ENCODE assay signal across 26 mouse cellular contexts in genomic region chr12:86274246-86274645, GRCm38 (mm10). TPM values are rescaled to one million over a fixed set of nuclear protein-coding genes. Genes with fewer than 3 reads are reported as not detected.
DNase-seq lines count a peak whose midpoint lies in the region; ATAC-seq and TF ChIP-seq lines count a peak whose summit lies in the region.
"Had no signal": no experiment of that assay in that cellular context is flagged by ENCODE, and none has a peak within 500 bp of the region (broad histone marks: within the 10 kb centered on the region; RNA-seq: fewer than 3 reads in every experiment).

No protein-coding gene starts in this region.

- no peak overlapping the region for H3K9ac ChIP-seq in intestine, postnatal 0 days (ENCODE audit: low read depth, low read length)
- H3K9ac ChIP-seq: forebrain, embryonic 13.5 days; heart, embryonic 15.5 days; hindbrain, embryonic 13.5 days had no signal

- H3K4me2 ChIP-seq in intestine, postnatal 0 days (replicated peaks; ENCODE audit: low read depth), result no peak overlapping the region
- H3K4me2 ChIP-seq: forebrain, embryonic 13.5 days; heart, embryonic 11.5 days; heart, embryonic 15.5 days; hindbrain, embryonic 13.5 days had no signal

- H3K36me3 ChIP-seq in kidney, adult 2 months (ENCODE audit: control insufficient read depth, insufficient read depth, low read length), result no peaks in the 10 kb centered on the region; the same call in none of the 2 replicates
- peaks cover 19% of the 10 kb centered on the region for H3K36me3 ChIP-seq in intestine, postnatal 0 days (ENCODE audit: control insufficient read depth, insufficient read depth)

- H3K4me3 ChIP-seq in kidney, adult 2 months (ENCODE audit: insufficient read depth, low read depth, low read length), result no peak overlapping the region
- H3K4me3 ChIP-seq in intestine, postnatal 0 days (ENCODE audit: low read depth, low read length), result no peak overlapping the region
- H3K4me3 ChIP-seq: forebrain, embryonic 10.5 days; forebrain, embryonic 13.5 days; heart, embryonic 15.5 days; hindbrain, embryonic 10.5 days; hindbrain, embryonic 13.5 days had no signal

- no peaks in the 10 kb centered on the region for H3K4me1 ChIP-seq in kidney, adult 2 months (ENCODE audit: control insufficient read depth, insufficient read depth, low read length)
- H3K4me1 ChIP-seq in intestine, postnatal 0 days (replicated peaks; ENCODE audit: control insufficient read depth, insufficient read depth, low read length), result 0 out of 2 replicates have a peak, but pooled peaks cover 9% of the 10 kb centered on the region

- WGBS in kidney, adult 2 months, result 61% methylated on average over 2 of the region's 2 CpGs
- WGBS in intestine, postnatal 0 days, result 24% methylated on average over 2 of the region's 2 CpGs

- H3K27me3 ChIP-seq in kidney, adult 2 months (replicated peaks; ENCODE audit: control insufficient read depth, insufficient read depth, low read length), result no peaks in the 10 kb centered on the region
- H3K27me3 ChIP-seq in intestine, postnatal 0 days (replicated peaks; ENCODE audit: control insufficient read depth, insufficient read depth, low read length), result no peaks in the 10 kb centered on the region
- H3K27me3 ChIP-seq: CH12.LX; forebrain, embryonic 13.5 days; heart, embryonic 15.5 days; hindbrain, embryonic 13.5 days; Patski had no signal

- peak; percentile 60 for ATAC-seq in intestine, postnatal 0 days
- ATAC-seq: forebrain, embryonic 13.5 days; forebrain, embryonic 16.5 days; hindbrain, embryonic 16.5 days; Patski had no signal

- no peak for DNase-seq in kidney, adult 2 months
- no peak for DNase-seq in kidney, adult 18-20 months
- DNase-seq in brain, embryonic 14.5 days (ENCODE audit: low read depth), result peak; percentile 22
- no peak for DNase-seq in adrenal gland, adult 8-10 months
- no peak for DNase-seq in liver
- DNase-seq: adrenal gland, postnatal 14 days; B cell, adult 2 months; cerebellum, adult 18-20 months; cerebellum, adult 9-10 months; cerebellum, postnatal 14 days; gastrocnemius, postnatal 10 days; gastrocnemius, postnatal 36 days; heart, postnatal 10 days; heart, postnatal 36 days had no signal

- H3K9me3 ChIP-seq in intestine, postnatal 0 days (ENCODE audit: control insufficient read depth), result no peaks in the 10 kb centered on the region
- H3K9me3 ChIP-seq: forebrain, embryonic 10.5 days; forebrain, embryonic 13.5 days; G1E; heart, embryonic 15.5 days; hindbrain, embryonic 10.5 days; hindbrain, embryonic 13.5 days had no signal

- TF ChIP-seq CTCF in kidney, adult 2 months (conservative IDR thresholded peaks at IDR 0.05; ENCODE audit: insufficient read depth, insufficient read length, low read depth, low read length), result no peak
- no peak for TF ChIP-seq CTCF in brain, embryonic 14.5 days (IDR thresholded peaks at IDR 0.05; ENCODE audit: borderline replicate concordance, extremely low read depth, insufficient read depth, insufficient read length)
- TF ChIP-seq CTCF in intestine, postnatal 0 days (IDR thresholded peaks at IDR 0.05; ENCODE audit: low read depth), result no peak

- no peak for TF ChIP-seq POLR2A in kidney, adult 2 months (IDR thresholded peaks at IDR 0.05; ENCODE audit: low read depth, low read length)
- TF ChIP-seq POLR2A in brain, embryonic 14.5 days (IDR thresholded peaks at IDR 0.05; ENCODE audit: borderline replicate concordance, extremely low read depth, insufficient read depth, insufficient read length, poor library complexity, severe bottlenecking), result no peak

- peak overlapping the region; percentile 27; the same call in 1 of the 2 replicates for H3K27ac ChIP-seq in kidney, adult 2 months (ENCODE audit: insufficient read depth, low read depth, low read length)
- no peak overlapping the region; the same call in 1 of the 2 replicates for H3K27ac ChIP-seq in intestine, postnatal 0 days (ENCODE audit: low read depth, low read length)
- H3K27ac ChIP-seq: forebrain, embryonic 10.5 days; forebrain, embryonic 13.5 days; heart, embryonic 15.5 days; hindbrain, embryonic 10.5 days; hindbrain, embryonic 13.5 days had no signal

RNA-seq across cellular contexts. Expression of gene Gpatch2l, which starts 32.6 kb away (rescaled TPM):
- 8.1 and 9.2 TPM in 2 replicates for polyA plus RNA-seq in kidney, adult 2 months (2012; rRNA removed)
- polyA plus RNA-seq in brain, embryonic 14.5 days (2012; rRNA removed), result 24.3 and 26.3 TPM in 2 replicates
- polyA plus RNA-seq in intestine, postnatal 0 days (2015; fragmentation: Nextera tagmentation; extraction: Ambion mirVana), result 5.5 and 6.7 TPM in 2 replicates
- 10 to 100 TPM; 20.7 to 29.1 (median 24.9) TPM for total RNA-seq in adrenal gland, adult 8-10 months (2022)
